Mouse (Mus musculus) frontal cortex, adult 2 months (tissue): ENCODE measurements at regions not wholly inside any gene's neighbourhood (a gene's known extent, or its start where the extent isn't known, plus 50 kb on each side); places are given as distances from the start of the nearest gene placed in this dataset.

Experiments
- DNase-seq, 2 experiments: peaks; one replicate each; pipeline ENCODE4 v3.0.0; 2022; ENCODE audit warnings: low spot score in 1 of 2; ENCODE audit errors: extremely low spot score in 1 of 2

DNA sequence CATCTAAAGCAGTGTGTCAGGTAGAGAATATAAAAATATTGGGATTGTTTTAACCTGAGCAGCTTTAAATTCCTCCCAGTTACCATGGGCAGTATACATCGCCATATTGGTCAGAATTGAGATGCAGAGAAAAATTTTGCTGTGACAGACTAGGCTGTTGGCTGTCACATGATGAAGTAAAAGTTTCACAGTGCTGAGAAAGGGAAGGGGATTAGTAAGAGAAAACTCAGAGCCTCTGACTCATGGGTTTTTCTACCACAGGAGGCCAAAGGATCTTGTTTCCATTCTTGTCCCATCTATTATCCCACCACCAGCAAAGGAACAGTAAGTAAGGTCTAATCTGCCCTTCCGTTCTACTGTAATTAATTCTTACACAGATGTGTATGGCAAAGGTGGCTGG lies 191.8 kb upstream of the Agr3 start:
- DNase-seq = no peak

DNA sequence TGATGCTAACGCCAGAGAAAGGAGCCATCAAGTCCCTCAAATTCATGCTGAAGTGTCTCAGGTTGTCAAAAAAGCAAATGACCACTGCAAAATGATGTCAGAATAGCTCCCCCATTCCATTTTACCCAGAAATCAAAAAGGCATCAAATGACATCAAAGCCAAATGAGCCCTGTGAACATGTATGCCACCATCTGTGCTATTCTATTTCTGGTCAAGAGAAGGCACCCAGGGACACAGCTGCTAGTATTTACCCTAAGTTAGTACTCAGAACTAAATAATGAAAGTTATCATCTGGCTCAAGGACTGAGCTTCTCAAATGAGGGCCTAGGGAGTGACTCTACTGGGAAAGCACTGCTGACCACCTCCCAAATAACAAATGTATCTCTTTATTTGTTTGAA lies 191.1 kb upstream of the Ahr start:
- DNase-seq = peak in 1 of 2 experiments; percentile 40

DNA sequence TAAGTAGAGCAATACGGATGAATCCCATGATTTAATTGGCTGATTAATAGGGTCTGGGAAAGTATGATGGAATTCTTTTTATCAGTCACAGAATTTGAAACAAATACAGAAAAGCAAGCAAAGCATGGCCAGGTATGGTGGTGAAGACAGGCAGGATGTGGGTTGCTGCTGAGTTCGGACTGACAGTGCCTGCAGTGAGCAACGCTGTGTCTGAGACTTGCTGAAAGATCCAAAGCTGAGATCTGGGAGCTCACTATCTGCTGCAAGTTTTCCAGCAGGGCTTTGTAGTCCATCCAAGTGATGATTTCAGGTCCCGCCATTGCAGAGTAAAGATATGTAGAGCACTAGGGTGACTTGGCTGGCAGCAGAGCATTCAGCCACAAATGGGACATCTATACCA lies 189.3 kb upstream of the Ahr start:
- no peak for DNase-seq

GRCm38 (mm10) chr12:35712671-35713070 lies 177.8 kb upstream of the Ahr start:
- DNase-seq = no peak

DNA sequence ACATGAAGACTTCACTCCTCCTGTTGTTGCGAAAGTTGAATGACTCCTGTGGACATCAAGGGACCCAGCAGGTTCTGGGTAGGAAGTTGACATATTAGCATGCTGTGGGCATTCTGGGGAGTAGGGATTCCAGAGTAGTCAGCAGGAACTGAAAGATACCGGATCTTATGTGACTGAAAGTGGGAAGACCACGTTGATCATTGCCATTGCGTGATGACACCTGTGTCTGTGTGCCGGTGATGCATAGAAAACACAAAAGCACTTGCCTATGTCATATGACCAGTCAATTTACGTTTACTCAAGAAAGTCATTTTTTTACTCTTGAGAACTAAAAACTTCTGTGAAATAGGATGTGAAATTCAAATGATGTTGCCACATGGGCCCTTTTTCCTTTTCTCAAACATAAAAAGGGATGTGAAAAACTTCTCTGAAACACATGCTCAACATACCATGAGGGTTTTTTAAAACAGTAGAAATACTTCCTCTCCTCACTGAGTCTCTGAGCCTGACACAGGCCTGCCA lies 176.8 kb upstream of the Ahr start:
- no peak for DNase-seq

DNA sequence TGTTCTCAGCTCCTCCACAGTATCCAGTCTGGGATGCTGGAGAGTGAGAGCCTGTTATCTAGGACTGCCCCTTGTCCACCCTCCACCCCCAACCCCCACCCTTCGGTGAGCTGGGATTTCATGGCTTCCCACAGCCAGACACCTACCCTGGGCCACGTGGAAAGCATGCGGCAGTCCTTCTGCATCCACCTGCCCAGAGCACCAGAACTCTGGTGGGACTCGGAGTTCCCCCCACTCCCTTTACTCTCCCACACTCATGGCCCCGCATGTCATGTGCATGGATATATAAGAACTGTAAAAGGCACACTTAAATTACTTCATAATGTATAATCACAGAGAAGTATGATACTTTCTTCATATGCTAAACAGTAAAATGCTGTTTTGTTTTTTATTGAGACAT lies 175.5 kb upstream of the Ahr start:
- DNase-seq = no peak

DNA sequence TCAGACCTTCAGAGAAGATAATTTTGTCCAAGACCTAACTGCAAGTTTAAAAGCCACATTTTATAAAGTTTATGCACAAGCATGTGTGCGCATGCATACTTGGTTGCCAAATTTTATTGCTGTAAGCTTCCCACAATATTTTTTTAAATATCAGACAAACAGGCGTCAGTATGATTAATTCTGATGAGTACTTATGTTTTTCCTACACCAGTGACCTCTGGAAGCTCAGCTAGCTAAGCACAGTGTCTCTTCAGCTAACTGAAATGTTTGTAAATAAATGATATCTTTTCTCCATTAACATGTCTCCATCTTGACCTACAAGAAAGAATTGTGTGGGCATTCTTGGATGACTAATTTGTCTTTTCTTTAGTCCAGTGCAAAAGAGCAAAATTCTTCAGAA lies 168.6 kb upstream of the Ahr start:
- no peak for DNase-seq

DNA sequence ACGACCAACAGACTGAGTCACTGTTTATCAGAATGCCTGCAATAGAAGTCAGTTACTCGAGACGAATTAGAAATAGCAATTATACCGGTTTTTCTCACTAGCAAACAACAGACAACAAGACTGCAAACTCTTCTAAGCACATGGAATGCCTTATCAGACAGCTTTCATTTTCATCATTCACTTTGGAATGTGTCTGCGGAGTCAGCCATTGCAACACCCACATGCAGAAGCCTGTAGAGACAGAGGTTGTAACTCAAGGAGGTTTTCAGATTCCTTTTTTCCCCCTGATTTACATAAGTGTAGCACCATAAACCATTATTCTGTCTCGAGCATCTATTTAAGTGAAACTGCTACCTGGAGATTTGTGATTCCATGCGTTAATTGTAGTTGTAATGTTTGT lies 167.8 kb upstream of the Ahr start:
- no peak for DNase-seq

DNA sequence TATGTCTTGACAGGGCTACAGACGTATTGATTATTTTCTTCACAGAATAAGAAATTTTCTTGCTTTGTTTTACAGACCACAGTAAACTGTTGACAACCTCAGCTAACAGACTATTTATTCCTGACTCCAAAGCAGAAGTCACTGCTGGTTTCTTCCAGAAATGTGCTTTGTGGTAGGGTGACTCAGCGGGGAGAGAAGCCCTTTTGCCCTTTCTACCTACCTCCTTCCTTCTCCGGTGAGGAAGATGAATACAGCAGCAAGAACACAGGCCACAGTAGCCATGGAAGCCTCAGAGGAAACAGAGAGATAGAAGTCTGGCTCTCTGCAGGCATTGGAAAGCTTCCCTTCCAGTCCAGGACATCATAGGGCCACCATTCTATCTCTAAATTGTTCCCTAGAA lies 159.4 kb upstream of the Ahr start:
- no peak for DNase-seq

GRCm38 (mm10) chr12:35690914-35691313 lies 156.1 kb upstream of the Ahr start:
- no peak for DNase-seq

GRCm38 (mm10) chr12:35686231-35686630 lies 151.4 kb upstream of the Ahr start:
- no peak for DNase-seq

- DNase-seq = no peak
These were observed 150.4 kb upstream of the Ahr start for GRCm38 (mm10) chr12:35685189-35685588.

DNA sequence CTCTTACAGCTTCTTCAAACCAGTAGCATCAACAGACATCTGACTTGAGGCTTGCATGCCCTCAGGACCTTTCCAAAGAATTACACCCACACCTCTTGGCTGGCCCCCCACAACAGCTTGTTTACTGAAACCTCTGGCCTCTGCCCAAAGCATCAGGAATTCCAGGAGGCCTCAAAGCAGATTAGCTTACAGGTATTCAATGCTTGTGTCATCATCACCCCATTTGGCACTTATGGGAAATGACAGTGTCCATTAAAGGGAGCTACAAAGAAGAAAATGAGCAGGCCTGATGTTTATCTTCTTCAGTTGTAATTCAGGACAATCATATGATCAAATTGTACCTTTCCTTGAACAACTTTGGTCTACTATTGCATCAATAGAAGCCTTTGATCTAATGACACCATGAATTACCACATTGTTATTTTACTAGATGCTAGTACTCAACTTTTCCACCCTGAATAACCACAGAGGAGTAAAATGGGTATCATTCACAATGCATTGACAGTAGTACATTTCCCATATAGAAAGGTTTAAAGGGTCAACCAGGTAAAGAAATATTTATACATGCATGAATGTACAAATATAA lies 147.1 kb upstream of the Ahr start:
- DNase-seq = no peak

DNA sequence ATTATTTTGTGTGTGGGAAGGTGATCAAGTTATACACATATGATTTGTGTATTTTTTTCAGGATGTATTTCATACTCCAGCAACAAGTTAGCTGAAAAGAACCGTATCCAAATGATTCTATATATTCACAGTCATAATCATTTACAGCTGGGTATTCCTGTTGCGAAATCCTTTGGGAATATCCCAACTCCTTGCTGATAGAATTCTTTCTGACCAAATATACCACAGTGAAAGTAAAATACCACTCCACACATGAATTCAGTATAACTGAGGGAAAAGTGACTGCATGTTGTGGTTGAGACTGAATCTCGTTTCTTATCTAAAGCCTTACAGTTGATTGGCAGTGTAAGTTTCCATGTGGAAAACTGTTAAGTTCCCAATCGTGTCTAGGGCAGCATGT lies 145.1 kb upstream of the Ahr start:
- DNase-seq = no peak

GRCm38 (mm10) chr12:35679025-35679424 lies 144.2 kb upstream of the Ahr start:
- DNase-seq = no peak

DNA sequence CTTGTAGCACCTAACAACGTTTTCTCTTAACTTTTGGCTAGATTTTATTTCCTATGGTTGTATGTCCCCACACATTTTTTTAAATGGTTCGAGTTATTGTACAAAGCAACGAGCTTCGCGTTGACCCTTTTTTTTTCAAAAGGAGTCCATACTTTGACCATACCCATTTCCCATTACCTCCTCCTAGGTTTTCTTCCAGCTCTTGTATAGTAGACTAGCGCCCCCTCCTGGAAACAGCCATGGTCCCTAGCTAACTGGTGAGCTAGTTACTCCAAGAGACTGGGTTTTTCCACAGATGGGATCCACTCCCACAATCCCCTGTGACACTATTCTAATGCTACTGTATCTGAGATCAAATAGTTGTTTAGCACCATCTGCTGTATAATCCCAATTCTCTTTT lies 139.6 kb upstream of the Ahr start:
- peak; percentile 1 to 52 for DNase-seq

DNA sequence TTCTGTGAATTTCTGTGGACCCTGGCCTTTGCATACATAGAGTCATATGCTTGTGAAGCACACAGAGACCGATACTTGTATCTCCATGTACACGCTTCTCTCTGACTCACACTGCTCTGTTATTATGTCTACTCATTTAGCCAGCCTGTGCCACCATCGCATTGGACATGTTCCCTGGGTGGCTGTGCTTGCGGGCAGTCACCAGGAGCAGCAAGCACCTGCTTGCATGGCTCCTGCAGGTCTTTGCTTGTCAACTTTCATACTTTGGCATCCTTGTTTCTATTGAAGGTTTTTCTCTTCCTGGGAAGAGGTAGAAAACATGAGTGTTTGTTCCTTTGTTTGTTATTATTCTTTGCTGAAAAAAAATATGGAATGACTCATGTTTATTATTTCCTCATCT lies 136.1 kb upstream of the Ahr start:
- no peak for DNase-seq

GRCm38 (mm10) chr12:35668716-35669115 lies 133.9 kb upstream of the Ahr start:
- no peak for DNase-seq

GRCm38 (mm10) chr12:35667705-35668104 lies 132.9 kb upstream of the Ahr start:
- DNase-seq = no peak

DNA sequence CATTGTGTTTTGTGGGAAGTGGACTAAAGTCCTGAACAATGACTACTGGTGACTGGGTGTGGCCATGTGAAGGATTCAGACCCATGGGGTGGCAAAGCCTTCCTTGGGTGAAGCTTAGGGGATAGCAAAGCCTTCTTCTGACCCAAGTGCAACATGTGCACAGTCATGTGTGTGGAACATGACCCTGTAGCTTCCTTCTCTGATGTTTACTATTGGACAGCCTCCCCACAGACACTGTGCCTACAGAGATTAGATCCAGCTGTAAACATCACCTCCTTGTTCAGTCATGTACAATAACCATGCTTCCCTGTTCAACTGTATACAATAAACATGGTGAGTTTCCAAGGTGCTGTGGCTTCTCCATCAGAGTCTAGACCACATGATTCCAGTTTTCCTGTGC lies 132.4 kb upstream of the Ahr start:
- DNase-seq = no peak

GRCm38 (mm10) chr12:35666062-35666461 lies 131.2 kb upstream of the Ahr start:
- DNase-seq = no peak

- DNase-seq = no peak
These were observed 128.2 kb upstream of the Ahr start for GRCm38 (mm10) chr12:35663062-35663461.

- no peak for DNase-seq
These were observed 121.7 kb upstream of the Ahr start for GRCm38 (mm10) chr12:35656563-35656962.
